Mouse (Mus musculus): ENCODE results near the gene Olfm2.
A peak's percentile ranks its signal among the peaks of the same experiment; 100 is the strongest.

Gene Olfm2

DNA sequence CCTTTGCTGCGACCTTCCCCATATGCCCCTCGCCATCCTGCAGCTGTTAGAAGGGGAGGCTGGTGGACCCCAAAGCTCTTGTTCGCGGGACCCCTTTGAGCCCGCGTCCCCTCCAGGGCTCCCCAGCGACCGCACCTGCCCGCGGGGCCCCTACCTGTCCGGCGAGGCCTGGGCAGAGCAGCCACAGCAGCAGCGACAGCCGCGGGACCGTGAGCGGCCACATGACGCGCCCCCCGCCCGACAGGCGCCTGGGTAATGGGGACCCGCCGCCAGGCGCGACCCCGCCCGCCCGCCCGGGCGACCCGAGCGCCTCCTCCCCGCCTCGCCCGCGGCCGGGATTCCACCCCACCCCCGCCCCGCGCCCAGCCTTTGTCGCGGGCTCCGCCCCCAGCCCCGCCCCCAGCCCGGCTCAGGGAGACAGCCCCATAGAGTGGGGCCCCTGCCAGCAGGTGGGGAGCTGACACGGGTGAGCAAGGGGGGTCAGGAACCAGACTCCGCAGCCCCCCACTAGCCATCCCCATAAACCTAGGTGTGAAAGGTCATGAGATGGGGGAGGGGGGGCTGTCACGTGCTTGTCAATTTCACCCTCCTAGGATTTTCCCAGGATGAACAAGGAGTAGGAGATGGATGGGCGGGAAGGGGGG lies at the start of gene Olfm2:
TSS of gene Olfm2 (minus strand) at position 333 of the 644 bp plus-strand sequence.
- peak; percentile 74 for DNase-seq

DNA sequence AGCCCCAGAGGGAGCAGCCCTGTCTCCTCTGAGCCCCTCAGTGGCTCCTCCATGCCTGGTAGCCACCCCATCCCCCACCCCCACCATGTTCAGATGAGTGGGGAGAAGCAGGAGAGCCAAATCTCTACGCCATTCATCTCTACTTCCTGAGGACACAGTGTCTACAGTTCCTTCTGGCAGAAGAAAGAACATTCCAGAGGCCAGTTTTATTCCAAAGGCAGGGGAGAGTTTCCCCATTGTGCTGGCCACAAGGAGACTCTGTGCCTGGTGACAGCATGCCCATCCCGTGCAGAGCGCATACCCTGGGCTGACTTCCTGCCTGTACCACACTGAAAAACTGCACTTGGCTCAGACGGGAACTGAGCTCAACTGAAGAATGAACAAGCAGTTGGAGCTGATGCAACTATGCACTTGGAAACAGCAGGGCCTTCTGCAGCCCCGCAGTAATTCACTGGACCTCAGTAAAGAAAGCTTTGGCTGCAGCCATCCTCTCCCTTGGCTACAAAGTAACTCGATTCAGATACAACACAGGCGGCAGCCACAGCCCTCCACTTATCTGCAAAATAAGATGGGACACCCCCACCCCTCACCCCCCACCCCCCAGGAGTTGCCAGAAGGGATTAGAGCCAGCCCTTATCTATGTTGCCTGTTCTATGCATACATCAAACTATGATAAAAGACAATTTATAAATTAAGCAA lies 48.1 kb upstream of the Olfm2 start:
- DNase-seq: peak; percentile 40

DNA sequence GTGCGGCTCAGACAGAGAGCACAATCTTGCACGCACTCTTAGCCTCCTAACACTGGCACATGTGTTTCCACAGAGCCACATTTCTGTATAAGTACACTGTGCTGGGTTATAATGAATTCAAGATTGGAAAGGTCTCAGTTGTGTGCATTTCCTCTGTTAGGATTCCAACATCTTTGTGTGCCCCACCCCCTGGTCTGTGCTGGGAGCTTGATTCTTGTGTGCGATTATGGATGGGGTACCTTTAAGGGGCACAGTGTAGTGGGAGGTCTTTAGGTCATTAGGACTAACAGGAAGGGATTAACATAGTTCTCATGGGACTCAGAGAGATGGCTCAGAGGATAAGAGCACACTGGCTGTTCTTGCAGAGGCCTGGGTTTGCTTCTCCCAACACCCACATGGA lies 44.2 kb upstream of the Olfm2 start:
- no peak for DNase-seq

DNA sequence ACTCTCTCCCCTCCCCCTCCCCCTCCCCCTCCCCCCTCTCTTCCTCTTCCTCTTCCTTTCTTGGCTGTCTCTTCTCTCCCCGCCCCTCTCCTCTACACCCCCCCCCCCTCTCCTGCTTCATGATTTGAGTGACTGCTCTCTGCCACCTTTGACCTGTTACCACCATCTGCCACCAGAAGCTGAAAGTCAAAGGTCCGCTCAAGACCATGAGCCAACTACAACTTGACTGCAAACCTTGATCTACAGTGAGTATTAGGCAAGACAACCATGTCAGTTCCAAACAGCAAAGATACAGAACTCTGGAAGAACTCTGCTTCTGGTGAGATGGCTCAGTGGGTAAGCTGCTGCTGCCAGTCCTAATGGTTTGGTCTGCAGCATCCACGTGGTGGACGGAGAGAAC lies 43.5 kb upstream of the Olfm2 start:
- DNase-seq: no peak

DNA sequence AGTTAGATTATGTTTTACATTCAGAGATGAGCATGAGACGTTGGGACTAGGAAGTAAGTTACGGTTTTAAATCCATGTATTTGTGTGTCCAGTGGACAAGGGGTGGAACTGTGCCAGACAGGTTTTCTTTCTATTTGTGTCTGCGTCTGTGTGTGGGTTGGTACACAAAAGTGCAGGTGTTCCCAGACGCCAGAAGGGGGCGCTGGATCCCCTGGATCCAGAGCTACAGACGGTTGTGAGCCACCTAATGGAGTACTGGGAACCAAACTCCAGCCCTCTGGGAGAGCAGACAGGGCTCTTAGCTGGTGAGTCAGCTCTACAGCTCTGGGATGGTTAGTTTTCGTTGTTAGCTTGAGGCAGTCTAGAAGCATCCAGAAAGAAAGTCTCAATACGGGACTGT lies 41.8 kb upstream of the Olfm2 start:
- DNase-seq: no peak

DNA sequence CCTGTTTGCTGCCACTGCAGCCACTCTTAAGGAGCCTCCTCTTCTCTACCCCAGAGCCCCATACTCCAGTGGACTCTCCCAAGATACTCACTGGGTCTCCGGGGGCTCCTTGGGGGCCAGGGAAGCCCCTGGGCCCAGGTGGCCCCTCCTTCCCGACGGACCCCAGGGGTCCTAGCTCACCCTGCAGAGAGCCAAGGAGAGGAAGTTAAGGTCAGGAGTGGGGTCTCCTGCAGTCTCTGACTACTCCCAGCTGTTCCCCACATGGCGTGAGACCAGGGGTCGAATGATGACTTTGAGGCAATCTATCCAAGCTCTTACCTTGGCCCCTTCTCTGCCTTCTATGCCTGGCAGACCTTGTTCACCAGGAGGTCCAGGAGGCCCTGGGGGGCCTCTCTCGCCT lies 38.9 kb upstream of the Olfm2 start:
- DNase-seq: no peak

DNA sequence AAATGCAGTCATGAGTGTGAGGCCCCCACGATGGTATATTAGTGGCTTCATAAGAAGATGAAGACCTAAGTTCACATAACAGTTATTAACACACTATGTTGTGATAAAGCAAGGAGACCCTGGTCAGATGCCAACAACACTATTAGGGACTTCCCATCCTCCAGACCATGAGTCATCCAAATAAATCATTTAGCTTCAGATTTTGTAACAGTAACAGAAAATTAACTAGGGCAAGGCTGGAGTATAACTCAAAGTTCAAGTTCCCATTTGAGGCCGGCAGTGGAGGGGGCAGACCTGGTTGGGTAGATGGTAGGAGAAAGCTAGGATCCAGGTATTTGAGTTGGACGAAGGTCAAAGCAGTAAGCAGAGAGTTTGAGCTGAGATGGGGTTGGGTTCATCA lies 35.1 kb upstream of the Olfm2 start:
- DNase-seq: no peak

DNA sequence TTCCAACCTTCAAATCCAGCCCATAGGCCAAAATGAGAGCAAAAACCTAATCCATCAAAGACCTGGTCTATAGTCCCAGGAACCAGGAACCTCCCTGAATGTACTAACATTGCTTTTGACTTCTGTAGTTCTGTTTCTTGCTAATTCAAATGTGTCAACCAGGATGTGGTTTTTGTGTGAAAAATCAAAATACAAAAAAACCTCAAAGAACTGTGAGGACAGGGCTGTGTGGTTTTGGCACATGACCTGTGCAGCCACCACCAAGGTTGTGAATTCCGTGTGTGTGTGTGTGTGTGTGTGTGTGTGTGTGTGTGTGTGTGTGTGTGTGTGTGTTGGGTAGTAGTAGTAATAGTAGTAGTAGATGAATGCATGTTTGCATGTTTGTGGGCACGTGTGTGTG lies 19.1 kb upstream of the Olfm2 start:
- no peak for DNase-seq

DNA sequence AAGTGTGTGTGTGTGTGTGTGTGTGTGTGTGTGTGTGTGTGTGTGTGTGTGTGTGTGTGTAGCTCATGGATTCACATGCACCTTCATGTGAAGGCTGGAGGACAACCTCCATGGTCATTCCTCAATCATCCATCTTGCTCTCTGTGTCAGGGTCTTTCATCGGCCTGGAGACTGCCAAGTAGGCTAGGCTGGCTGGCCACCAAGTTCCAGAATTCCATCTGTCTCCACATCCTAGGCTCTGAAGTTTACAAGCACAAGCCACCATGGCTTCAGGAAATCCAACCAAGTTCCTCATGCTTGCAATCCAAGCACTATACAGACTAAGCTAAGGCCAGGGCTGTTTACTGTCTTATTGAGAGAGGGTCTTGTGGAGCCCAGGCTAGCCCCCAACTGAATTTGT lies 16.9 kb upstream of the Olfm2 start:
- DNase-seq: no peak

DNA sequence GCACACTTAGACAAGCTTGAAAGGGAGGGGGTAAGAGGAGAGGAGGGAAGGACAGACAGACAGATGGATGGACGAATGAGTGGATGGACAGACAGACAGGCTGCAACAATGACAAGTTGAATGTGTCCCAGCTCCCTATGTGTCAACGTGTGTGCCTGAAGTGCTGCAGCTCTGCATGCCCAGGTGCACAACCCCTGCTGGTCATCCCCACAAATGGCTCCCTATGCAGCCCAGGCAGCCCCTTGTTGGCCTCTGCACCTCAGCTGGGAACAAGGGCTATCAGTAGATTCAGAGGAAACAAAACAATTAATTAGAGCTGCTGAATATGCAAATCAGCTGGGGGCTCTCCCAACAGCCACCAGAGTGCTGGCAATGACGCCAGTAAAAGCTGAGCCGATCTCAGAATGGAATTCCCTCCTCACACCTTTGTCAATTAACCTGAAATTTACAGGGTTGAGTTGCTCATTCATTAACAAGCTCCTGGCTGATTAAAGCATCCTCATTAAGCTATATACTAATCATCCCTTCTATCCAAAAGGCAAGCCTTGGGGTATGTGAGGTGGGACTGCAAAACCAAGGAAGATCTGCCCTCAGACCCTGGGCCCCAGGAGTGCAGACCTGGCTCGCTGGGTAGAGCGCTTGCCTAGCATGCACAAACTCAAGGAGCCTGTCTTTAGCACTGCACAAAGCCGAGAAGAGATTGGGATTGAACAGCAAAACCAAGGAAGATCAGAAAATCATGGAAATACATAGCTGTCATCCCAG lies 16.2 kb upstream of the Olfm2 start:
- DNase-seq: no peak

DNA sequence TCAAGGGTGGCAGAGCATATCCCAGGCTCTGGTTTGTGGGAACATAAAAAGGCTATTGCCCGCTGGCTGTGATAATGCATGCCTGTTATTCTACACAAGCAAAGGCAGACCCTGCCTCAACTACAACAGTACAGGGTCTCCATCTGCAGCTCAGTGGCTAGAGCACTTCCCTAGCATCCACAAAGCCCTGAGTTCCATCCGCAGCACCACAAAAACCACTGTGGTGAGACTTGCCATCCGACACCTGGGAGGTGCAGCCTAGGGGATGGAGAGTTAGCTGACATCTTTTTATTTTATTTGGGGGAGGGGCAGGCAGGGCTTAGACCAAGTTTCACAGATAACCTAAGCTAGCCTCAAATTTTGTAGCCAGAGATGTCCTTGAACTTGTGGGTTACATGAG lies 15.2 kb upstream of the Olfm2 start:
- no peak for DNase-seq

DNA sequence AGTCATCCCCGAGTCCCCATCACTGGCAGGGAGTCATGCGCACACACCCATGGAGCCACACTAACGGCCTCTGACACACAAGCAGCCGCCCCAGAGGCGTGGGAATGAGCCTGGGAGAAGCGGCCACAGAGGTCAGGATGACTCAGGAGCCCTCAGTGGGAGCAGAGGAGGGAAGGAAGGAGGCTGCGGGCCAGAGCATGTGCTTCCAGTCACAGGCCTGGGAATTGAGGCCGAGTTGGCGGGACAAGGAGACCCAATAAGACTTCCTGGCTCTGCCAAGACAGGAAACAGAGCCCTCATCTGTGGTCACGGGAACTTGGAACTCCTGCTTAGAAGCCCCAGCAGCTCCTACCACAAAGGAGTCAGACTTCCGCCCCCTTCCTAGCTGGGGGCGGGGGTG lies 14.7 kb upstream of the Olfm2 start:
- no peak for DNase-seq

DNA sequence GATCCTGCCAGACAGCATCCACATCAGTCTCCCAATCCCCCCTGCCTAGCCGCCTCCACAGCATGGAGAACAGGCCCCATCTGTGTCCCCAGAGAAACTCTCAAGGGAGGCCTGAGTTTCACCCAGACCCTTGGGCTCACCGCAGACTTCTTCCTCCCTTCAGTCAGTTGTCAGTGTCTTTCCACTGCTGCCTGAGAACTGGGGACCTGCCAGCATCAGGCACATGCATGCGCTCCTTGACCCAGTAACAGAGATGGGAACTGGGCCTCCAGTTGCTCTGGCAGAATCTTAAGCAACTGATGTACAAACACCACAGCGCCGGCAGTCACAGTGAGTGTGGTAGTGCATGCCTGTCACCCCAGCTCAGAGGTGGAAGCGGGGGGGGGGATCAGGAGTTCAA lies 12.7 kb upstream of the Olfm2 start:
- no peak for DNase-seq

DNA sequence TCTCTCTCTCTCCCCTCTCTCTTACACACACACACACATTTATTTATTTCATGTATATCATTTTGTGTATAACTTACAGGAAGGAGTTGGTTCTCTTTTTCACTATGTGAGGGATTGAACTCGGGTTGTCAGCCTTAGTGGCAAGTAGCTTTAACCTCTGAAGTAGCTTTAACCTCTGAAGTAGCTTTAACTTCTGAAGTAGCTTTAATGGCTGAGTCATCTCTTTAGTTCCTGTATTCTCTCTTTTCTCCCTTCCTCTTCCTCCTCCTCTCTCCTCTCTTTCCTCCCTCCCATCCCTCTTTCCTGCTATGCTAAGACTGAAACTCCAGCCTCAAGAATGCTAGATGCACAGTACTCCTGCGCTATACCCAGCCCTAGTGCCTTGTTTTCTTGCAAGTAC lies 12.1 kb upstream of the Olfm2 start:
- no peak for DNase-seq

DNA sequence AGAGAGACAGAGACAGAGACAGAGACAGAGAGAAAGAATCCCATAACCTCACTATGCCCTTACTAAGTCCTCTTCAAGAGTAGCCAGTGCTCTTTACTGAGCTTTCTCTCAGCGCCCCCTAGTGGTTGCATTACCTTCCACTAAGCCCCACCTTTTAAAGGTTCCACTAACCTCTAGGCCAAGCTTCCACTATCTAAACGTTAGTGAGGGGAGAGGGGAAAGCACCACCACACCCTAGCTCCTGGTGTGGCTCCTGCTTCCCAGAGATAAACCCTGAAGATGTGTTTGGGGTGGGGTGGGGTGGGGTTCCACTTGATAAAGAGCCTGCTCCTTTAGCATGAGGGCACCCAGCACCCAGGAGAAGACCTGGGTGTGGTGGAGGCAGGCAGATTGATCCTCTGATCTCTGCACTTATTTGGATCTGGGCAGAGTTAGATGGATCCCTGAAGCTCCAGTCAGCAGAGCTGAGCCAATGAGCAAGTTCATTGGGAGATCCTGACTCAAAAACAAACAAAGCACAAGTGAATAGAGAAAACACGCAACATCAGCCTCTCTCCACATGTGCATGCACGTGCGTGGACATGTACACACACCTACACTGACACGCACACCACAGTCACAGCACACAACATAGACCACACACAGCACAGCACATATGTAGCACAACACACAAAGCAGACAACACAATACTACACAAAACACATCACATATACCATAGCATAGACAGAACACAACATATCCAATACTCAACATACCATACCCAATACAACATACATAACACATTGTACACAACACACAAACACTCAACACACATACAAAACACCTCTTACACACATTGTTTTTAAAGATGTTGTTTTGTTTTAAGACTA lies 11.2 kb upstream of the Olfm2 start:
- DNase-seq: peak; percentile 49

DNA sequence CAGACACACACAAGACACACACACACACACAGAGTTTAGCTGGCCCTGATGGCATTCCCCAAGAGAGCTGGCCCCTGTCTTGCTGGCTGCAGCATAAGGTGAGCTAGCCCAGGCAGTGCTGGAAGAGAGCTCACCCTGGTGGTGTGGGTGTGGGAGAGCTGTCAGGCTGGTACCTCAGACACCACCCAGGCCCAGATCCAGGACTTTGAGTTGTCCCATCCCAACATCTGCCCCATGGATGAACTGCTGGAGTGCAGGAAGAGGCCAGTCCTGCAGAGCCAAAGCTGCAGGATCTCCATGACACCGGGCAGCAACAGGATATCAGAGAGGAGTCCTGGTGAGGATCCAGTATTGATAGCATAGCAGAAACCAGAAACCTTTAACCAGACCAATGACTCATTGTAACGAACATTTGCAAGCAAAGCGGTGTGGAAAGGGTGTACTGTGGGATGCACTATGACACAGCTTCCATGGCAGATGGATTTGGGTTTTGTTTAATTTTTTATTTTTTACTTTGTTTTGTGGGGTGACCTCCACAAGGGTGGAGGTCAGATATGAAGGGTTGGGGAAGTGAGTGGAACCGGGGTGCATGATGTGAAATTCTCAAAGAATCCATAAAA lies 10.0 kb upstream of the Olfm2 start:
- DNase-seq: no peak

DNA sequence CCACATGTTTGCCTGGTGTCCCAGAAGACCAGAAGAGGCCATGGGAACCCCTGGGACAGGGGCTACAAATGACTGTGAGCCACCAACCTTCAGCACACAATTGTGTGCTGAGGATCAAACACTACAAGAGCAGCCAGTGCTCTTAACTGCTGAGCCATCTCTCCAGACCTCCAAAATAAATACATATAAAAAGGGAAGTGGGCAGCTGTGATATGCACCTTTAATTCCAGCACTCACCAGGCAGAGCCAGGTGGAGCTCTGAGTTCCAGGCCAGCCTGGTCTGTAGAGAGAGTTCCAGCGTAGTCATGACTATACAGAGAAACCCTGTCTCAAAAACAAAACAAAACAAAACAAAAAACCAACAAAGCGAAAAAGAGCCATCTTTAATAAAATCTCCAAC lies 8.2 kb upstream of the Olfm2 start:
- DNase-seq: no peak

DNA sequence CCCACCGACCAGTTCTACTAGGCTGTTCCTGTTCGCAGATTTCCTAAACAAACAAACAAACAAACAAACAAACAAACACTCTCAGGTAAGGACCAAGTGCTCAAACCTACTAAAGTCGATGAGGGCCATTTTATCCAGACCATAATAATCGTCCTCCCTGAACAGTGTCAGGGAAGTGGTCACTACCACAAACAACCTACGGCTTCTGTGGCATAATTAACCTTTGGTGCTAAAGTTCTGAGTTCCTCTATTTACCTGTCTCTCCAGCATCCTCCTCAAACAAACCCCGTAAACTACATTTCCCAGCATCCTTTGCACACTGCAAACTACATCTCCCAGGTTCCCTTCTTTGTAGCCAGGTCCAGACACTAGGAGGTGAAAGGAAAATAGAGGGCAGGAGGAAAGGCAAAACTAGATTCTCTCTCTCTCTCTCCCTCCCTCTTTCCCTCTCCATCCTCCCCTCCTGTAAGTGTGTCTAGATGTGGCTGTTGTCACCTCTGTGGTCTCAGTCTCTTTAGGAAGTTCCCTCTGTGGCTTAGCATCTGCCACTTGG lies 5.4 kb upstream of the Olfm2 start:
- DNase-seq: no peak

DNA sequence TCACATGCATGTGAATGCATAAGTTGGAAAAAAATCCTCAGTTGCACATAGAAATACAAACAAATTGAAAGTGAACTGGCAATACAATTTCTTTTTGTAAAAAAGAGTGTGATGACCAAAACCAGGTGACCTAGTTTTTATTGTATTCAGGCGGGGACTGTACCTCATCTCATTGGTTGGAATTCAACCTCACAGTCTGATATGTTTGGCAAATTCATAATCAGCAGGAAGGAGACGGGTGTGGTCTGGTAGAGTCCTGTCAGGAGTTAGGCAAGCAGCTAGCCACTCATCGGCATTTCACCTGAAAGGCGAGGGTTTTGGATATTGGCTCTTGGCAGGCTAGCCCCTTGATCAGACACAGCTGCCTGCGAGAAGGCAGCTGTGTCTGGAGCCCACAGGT lies 3.1 kb upstream of the Olfm2 start:
- no peak for DNase-seq

DNA sequence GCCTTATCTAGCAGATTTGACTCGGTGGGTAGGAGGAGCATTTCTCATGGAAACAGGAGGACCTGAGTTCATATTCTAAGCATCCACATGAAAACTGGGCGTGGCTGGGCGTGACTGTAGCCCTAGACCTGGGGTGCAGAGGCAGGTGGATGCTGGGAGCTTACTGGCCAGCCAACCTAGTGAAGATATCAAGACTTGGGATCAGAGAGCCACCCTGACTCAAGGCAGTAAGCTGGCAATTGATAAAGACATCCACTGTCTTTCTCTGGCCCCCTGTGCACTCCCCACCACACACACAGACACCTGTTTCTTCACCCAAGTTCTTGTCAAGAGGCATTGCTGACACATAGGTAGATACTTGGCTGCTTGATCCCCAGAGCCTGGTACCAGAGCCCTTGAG lies 2.4 kb upstream of the Olfm2 start:
- DNase-seq: no peak

DNA sequence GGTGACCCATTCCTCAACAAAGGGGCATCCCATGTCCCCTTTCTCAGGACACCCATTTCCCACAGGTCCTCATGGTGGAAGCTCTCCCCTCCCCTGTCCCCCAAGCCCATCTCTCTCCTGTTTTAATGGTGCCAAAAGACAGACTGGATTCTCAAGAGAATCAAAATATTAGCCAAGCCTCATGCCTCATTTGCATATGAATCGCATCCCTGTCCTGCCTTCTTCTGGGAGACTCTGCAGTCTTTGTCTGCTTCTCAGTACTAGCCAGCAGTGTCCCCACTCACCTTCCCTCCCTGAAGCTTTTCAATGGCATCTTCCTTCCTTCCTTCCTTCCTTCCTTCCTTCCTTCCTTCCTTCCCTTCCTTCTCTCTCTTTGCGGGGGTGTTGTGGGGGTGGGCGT lies 1.5 kb upstream of the Olfm2 start:
- no peak for DNase-seq
